Mouse (Mus musculus): ENCODE data around the gene Lrrc8d. TPM values are rescaled to one million over a fixed set of nuclear protein-coding genes. Genes with fewer than 3 reads are reported as not detected.

The Lrrc8d gene
- total RNA-seq, 2 experiments from 2014 or later, result 7.8 to 13.0 TPM

- intact Hi-C loops (cut with DNase I), result loop anchor here (5.0 kb wide), 1 partner anchor 92 kb away; no protein-coding TSS in a partner anchor
- DNase-seq (ENCODE audit: low spot score), result no peak
Measured at GRCm38 (mm10) chr5:105755491-105755890, 55.7 kb downstream of the Lrrc8d start.

DNA sequence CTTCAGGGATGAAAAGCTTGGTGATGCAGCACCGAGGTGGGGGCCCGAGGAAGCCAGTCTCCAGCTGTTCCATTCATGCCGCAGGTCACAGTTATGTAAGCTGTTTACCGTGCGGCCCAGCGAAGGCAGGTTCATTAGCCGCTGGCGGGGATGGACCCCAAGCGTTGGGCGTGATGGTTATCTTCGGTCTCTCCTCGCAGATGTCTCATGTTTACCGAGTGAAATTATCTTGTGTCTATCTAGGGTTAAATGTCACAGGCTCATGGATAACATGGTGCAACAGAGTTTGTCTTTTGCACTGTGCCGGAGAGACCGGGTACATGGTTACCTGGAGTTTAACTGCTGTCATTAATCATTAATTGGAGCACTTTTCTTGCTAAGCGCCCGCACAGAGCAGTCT is 58.2 kb downstream of the Lrrc8d start:
- no peak for DNase-seq (ENCODE audit: low spot score)
- intact Hi-C loops (cut with DNase I), result loop anchor here (5.0 kb wide), 1 partner anchor 89 kb away; no protein-coding TSS in a partner anchor

DNA sequence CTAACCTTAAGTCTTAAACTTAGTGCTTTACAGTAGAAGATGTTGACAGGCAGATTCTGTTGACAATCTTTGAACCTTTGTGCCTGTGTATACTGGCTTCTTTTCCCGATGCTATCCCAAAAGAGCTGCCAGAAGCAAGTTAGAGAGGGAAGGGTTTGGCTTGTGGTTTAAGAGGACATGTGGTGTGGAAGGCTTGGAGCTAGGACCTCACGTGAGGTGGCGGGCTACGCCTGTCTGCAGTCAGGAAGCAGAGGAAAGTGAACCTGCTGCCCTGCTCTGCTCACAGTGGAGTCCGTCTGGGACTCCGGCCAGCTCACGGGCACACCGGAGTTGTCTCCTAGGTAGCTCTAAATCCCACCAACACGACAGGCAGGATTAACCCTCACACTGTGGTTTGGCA is 59.1 kb downstream of the Lrrc8d start:
- no peak for DNase-seq (ENCODE audit: low spot score)
- intact Hi-C loops (cut with DNase I), result loop anchor here (5.0 kb wide), 1 partner anchor 88 kb away; no protein-coding TSS in a partner anchor

DNA sequence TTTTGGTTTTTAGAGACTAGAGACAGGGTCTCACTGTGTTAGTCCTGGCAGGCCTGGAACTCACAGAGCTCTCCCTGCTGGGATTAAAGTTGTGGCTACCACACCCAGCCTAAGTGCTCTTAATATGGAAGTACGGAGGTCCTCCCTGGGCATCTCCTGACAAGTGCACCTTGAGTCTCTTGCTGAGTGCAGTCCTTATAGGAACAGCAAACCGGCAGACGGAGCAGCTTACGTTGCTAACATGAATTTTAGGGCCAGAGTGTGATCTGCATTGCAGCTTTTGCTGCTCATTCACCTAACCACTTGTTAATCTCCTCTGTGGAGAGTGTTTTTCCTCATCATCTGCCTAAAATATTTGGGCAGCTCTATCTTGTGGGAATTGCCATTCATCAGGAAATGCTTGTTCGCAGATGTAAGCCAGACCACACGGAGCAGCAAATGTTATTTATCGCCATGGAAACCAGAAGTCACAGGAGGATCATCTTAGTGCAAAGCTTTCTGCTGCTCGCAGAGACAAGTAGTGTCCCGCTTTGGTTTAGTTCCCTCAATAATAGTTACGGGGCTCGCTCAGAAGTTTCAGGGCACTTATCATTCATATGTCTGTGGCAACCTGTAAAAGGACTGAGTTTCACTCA is 62.2 kb downstream of the Lrrc8d start:
- DNase-seq (ENCODE audit: low spot score), result no peak
- intact Hi-C loops (cut with DNase I), result no loop called here

- DNase-seq (ENCODE audit: low spot score), result no peak
- intact Hi-C loops (cut with DNase I), result no loop called here
Measured at GRCm38 (mm10) chr5:105764369-105764768, 64.6 kb downstream of the Lrrc8d start.

GRCm38 (mm10) chr5:105765386-105765785 is 65.6 kb downstream of the Lrrc8d start:
- intact Hi-C loops (cut with DNase I), result no loop called here
- DNase-seq (ENCODE audit: low spot score), result no peak

DNA sequence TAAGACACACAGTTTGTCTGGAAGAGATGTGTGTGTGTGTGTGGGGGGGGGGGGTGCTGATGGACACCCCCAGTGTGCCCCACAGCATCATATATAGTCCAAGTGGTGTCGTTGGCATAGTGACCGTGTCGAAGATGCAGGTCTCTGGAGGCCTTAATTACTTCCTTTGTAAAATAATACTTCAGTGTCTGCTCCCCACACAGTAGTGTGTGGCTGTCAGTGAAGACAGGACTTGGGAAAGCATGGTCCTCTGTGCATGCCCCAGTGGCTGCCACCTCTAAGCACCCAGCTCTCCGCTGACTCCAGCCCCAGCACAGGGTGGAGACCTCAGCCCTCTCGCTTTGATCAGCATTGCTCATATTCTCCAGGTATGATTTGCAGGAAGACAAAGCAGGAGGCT is 76.6 kb downstream of the Lrrc8d start:
- no peak for DNase-seq (ENCODE audit: low spot score)

DNA sequence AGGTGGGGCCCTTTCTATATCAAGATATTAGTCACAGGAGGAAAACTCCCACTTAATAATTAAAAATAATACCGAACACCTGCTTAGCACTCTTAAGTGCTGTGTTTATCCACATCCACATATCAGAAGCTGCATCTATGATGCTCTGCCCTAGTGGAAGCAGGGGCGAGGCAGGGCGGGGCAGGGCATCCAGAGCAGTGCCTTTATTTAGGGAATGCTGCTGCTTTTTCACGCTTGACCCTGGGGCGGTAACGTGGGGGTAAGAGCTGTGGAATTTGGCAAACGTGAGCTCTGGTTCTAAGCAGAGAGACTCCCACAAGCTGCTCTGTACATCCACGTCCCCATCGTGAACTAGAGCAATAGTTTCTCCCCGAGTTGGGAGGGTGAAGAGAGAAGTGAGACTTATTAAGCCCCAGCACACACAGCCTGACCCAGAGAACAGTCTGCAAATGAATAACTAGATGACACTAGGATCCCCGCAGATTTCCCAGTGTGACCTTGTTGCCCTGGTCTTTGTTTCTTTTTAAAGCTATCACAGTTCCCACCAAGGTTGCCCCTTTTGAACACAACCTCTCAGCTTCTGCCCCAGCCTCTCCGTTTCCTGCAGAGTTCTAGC is 77.3 kb downstream of the Lrrc8d start:
- intact Hi-C loops (cut with DNase I), result no loop called here
- DNase-seq (ENCODE audit: low spot score), result no peak

More for the DNA sequence above, 76.6 kb downstream of the Lrrc8d start:
- intact Hi-C loops (cut with DNase I), result no loop called here

DNA sequence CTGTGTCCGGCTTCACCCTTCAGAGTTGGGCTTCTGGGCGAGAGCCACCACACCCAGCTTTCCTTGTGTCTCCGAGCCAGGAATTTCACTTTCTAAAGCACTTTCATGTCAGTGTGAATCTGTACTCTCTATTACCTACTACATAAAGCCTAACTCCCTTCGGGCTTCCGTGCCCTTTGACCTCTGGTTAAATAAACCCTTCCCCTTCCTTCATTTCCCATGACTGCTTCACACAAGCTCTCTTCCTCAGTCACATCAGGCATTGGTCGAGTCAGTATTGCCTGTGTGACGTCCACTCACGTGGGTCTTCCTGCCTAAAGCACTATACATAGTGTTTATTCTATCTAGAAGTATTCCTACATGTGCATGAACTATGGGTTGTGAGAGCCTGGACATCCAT is 77.9 kb downstream of the Lrrc8d start:
- intact Hi-C loops (cut with DNase I), result no loop called here
- no peak for DNase-seq (ENCODE audit: low spot score)

- intact Hi-C loops (cut with DNase I), result no loop called here
- no peak for DNase-seq (ENCODE audit: low spot score)
Measured at GRCm38 (mm10) chr5:105778189-105778588, 78.4 kb downstream of the Lrrc8d start.

GRCm38 (mm10) chr5:105778723-105779122 is 79.0 kb downstream of the Lrrc8d start:
- intact Hi-C loops (cut with DNase I), result no loop called here
- no peak for DNase-seq (ENCODE audit: low spot score)

GRCm38 (mm10) chr5:105779331-105779730 is 79.6 kb downstream of the Lrrc8d start:
- peak; percentile 24 for DNase-seq (ENCODE audit: low spot score)
- intact Hi-C loops (cut with DNase I), result no loop called here

DNA sequence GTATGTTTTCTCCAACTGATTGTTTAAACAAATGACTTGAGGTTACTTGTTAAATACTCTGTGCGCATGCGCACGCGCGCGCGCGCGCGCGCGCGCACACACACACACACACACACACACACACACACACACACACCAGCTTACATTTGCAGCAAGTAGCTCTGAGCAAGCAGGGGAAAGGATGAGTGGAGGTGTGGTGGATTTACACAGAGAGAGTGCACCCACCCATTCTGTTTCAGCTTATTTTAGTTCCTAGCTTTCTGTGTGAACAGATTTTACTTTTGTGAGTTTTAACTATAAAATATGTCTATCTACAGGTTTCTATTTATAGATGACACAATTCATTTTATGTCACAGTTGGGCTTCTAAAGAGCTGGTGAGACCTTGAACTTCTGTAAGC is 84.1 kb downstream of the Lrrc8d start:
- intact Hi-C loops (cut with DNase I), result no loop called here

GRCm38 (mm10) chr5:105784724-105785123 is 85.0 kb downstream of the Lrrc8d start:
- DNase-seq (ENCODE audit: low spot score), result no peak
- intact Hi-C loops (cut with DNase I), result no loop called here

More for the DNA sequence above, 84.1 kb downstream of the Lrrc8d start:
- DNase-seq (ENCODE audit: low spot score), result no peak

- DNase-seq (ENCODE audit: low spot score), result no peak
- intact Hi-C loops (cut with DNase I), result no loop called here
Measured at GRCm38 (mm10) chr5:105787577-105787976, 87.8 kb downstream of the Lrrc8d start.

GRCm38 (mm10) chr5:105789801-105790200 is 90.0 kb downstream of the Lrrc8d start:
- DNase-seq (ENCODE audit: low spot score), result no peak
- intact Hi-C loops (cut with DNase I), result no loop called here

- intact Hi-C loops (cut with DNase I), result no loop called here
- no peak for DNase-seq (ENCODE audit: low spot score)
Measured at GRCm38 (mm10) chr5:105792331-105792801, 92.6 kb downstream of the Lrrc8d start.

DNA sequence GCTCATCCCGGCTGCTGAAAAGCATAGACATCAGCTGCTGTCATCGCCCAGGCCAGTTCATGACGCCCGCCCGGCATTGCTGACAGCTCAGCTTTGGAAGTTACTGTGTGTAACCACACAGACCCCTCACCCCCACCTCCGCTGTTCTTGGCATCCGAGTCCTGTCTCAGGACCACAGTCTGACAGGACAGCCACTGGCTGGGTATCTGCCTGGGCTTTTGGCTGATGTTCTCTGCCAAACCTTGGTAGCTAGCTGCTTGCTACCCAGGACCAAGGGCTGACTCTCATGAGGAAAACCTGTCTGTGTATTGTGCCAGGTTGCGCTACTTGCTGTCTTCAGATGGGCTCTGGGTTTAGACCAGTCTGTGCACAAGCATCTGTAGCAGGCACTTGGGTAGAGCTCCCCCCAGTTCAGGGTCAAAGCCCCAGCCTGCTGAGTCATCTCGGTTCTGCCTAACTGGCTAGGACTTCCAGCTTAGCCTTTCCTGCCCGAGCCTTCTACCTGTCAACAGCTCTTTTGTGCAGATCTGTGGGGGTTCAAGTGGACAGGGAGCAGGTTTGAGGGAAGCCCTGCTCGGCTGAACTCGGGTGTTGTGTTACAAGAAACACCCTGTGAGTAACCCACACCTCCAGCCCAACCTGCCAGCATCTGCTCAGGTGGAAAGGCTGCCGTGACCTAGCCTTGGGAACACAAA is 93.2 kb downstream of the Lrrc8d start:
- DNase-seq (ENCODE audit: low spot score), result peak; percentile 27

GRCm38 (mm10) chr5:105793548-105793940 is 93.8 kb downstream of the Lrrc8d start:
- intact Hi-C loops (cut with DNase I), result no loop called here
- DNase-seq (ENCODE audit: low spot score), result no peak

More for the DNA sequence above, 93.2 kb downstream of the Lrrc8d start:
- intact Hi-C loops (cut with DNase I), result no loop called here

DNA sequence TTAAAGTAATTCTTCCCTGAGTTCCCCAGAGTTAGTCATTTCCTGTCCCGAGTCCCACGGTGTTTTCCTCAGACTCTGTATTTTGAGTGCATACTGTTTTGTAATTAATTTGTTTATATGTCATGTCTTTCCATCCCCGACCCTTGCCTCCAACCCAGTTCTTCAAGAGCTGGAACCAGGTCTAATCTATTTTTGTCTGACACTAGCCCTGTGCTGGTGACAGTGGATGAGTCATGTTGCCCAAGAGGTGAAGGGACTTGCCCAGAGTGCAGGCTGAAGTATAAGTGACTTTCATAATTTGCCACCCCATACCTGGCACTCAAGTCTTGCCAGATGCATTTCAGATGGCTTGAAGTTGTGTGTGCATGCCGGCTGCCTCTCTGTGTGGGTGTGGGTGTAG is 98.7 kb downstream of the Lrrc8d start:
- intact Hi-C loops (cut with DNase I), result no loop called here
- DNase-seq (ENCODE audit: low spot score), result no peak

Measured in heart, postnatal 25 days (tissue).